Mouse (Mus musculus) heart, postnatal 0 days (tissue): ENCODE results near the gene Txnip.

Experiments
- CTCF ChIP-seq: IDR thresholded peaks from 2 replicates; pipeline ENCODE4 v1.5.1; 2016; ENCODE audit warnings: antibody characterized with exemption, control low read depth, low read depth
- EP300 ChIP-seq: IDR thresholded peaks from 2 replicates; pipeline ENCODE4 v1.6.1; 2016; ENCODE audit warnings: antibody characterized with exemption, low read depth

GRCm38 (mm10) chr3:96524914-96525313 is 32.8 kb upstream of the Txnip start, which contains the start of gene Hfe2:
- TF ChIP-seq EP300 (no peak), CTCF (no peak)
